Mouse (Mus musculus): ENCODE measurements around the gene Aldh18a1.

GRCm38 (mm10) chr19:40630096-40630495 lies 41.8 kb upstream of the Aldh18a1 start:
- TF ChIP-seq EP300 (IDR thresholded peaks at IDR 0.05; ENCODE audit: low read depth in 1 of 2, low read length in 2 of 2) (no peak), CTCF (IDR thresholded peaks at IDR 0.05 in 2 of 3, conservative IDR thresholded peaks at IDR 0.05 in 1 of 3; ENCODE audit: control insufficient read depth in 1 of 3, insufficient read depth in 1 of 3, low read depth in 2 of 3, low read length in 3 of 3, poor library complexity in 1 of 3, severe bottlenecking in 1 of 3) (no peak), ZMIZ1 (IDR thresholded peaks at IDR 0.05; ENCODE audit: low read depth, low read length) (no peak), TCF12 (IDR thresholded peaks at IDR 0.05; ENCODE audit: low read depth, low read length) (no peak), POLR2A (IDR thresholded peaks at IDR 0.05; ENCODE audit: control insufficient read depth in 1 of 2, insufficient read depth in 1 of 2, low read depth in 1 of 2, low read length in 2 of 2, poor library complexity in 1 of 2) (no peak), UBTF (IDR thresholded peaks at IDR 0.05; ENCODE audit: borderline replicate concordance, insufficient read depth, low read depth, low read length) (no peak), RCOR1 (IDR thresholded peaks at IDR 0.05; ENCODE audit: low read depth, low read length) (no peak), HCFC1 (IDR thresholded peaks at IDR 0.05; ENCODE audit: low read depth, low read length) (no peak), POLR2AphosphoS2 (IDR thresholded peaks at IDR 0.05; ENCODE audit: low read length) (no peak), USF2 (IDR thresholded peaks at IDR 0.05; ENCODE audit: borderline replicate concordance in 1 of 2, insufficient read depth in 1 of 2, low read depth in 1 of 2, low read length in 2 of 2) (no peak), CHD1 (IDR thresholded peaks at IDR 0.05; ENCODE audit: low read depth, low read length) (no peak), GATA1 (IDR thresholded peaks at IDR 0.05; ENCODE audit: low read depth, low read length) (no peak), ZNF384 (IDR thresholded peaks at IDR 0.05; ENCODE audit: low read depth, low read length) (no peak)

Measured in MEL (cell line).